Mouse (Mus musculus): ENCODE measurements at regions not wholly inside any gene's neighbourhood (a gene's known extent, or its start where the extent isn't known, plus 50 kb on each side); places are given as distances from the start of the nearest gene placed in this dataset.

GRCm38 (mm10) chr10:16803978-16804377 is 919.0 kb upstream of the Cited2 start:
- DNase-seq (ENCODE audit: low spot score) (no peak), ATAC-seq (ENCODE audit: low FRiP score, low read depth) (no peak)
- H3K9ac ChIP-seq (ENCODE audit: low read depth, low read length, severe bottlenecking), result no peak overlapping the region
- no peaks in the 10 kb centered on the region for H3K4me1 ChIP-seq (ENCODE audit: control insufficient read depth, insufficient read depth, low read length)
- no peaks in the 10 kb centered on the region for H3K27me3 ChIP-seq (ENCODE audit: control insufficient read depth, insufficient read depth, low read length)
- H3K9me3 ChIP-seq (ENCODE audit: control insufficient read depth, low read length), result no peaks in the 10 kb centered on the region
- H3K4me3 ChIP-seq (replicated peaks; ENCODE audit: low read length), result no peak overlapping the region
- H3K4me2 ChIP-seq (replicated peaks; ENCODE audit: low read depth, low read length, severe bottlenecking), result no peak overlapping the region
- 73% methylated on average over 2 of the region's 2 CpGs for WGBS
- H3K27ac ChIP-seq (replicated peaks; ENCODE audit: low read depth, low read length), result no peak overlapping the region
- no peak for TF ChIP-seq POLR2A (IDR thresholded peaks at IDR 0.05; ENCODE audit: borderline replicate concordance, extremely low read depth, insufficient read depth, insufficient read length)
- no peaks in the 10 kb centered on the region for H3K36me3 ChIP-seq (ENCODE audit: control insufficient read depth, insufficient read depth, low read length)

- Histone ChIP-seq H3K4me3 (replicated peaks; ENCODE audit: low read length) (no peak overlapping the region), H3K4me1 (ENCODE audit: control insufficient read depth, insufficient read depth, low read length) (no peaks in the 10 kb centered on the region), H3K36me3 (ENCODE audit: control insufficient read depth, insufficient read depth, low read length) (no peaks in the 10 kb centered on the region), H3K9me3 (ENCODE audit: control insufficient read depth, low read length) (no peaks in the 10 kb centered on the region), H3K4me2 (replicated peaks; ENCODE audit: low read depth, low read length, severe bottlenecking) (no peak overlapping the region), H3K9ac (ENCODE audit: low read depth, low read length, severe bottlenecking) (no peak overlapping the region), H3K27ac (replicated peaks; ENCODE audit: low read depth, low read length) (no peak overlapping the region), H3K27me3 (ENCODE audit: control insufficient read depth, insufficient read depth, low read length) (no peaks in the 10 kb centered on the region)
- no peak for TF ChIP-seq POLR2A (IDR thresholded peaks at IDR 0.05; ENCODE audit: borderline replicate concordance, extremely low read depth, insufficient read depth, insufficient read length)
- ATAC-seq (ENCODE audit: low FRiP score, low read depth) (no peak), DNase-seq (ENCODE audit: low spot score) (no peak)
- 26% methylated on average over 2 of the region's 2 CpGs for WGBS
Observed at GRCm38 (mm10) chr10:16810716-16811115, 912.3 kb upstream of the Cited2 start.

GRCm38 (mm10) chr10:16814013-16814412 is 909.0 kb upstream of the Cited2 start:
- Histone ChIP-seq H3K27ac (replicated peaks; ENCODE audit: low read depth, low read length) (no peak overlapping the region), H3K4me2 (replicated peaks; ENCODE audit: low read depth, low read length, severe bottlenecking) (no peak overlapping the region), H3K9me3 (ENCODE audit: control insufficient read depth, low read length) (no peaks in the 10 kb centered on the region), H3K27me3 (ENCODE audit: control insufficient read depth, insufficient read depth, low read length) (no peaks in the 10 kb centered on the region), H3K36me3 (ENCODE audit: control insufficient read depth, insufficient read depth, low read length) (no peaks in the 10 kb centered on the region), H3K4me1 (ENCODE audit: control insufficient read depth, insufficient read depth, low read length) (no peaks in the 10 kb centered on the region), H3K9ac (ENCODE audit: low read depth, low read length, severe bottlenecking) (no peak overlapping the region), H3K4me3 (replicated peaks; ENCODE audit: low read length) (no peak overlapping the region)
- no peak for TF ChIP-seq POLR2A (IDR thresholded peaks at IDR 0.05; ENCODE audit: borderline replicate concordance, extremely low read depth, insufficient read depth, insufficient read length)
- 51% methylated on average over 2 of the region's 2 CpGs for WGBS
- peak; percentile 55; the same call in 1 of the 2 replicates for ATAC-seq (ENCODE audit: low FRiP score, low read depth)
- DNase-seq (ENCODE audit: low spot score), result peak; percentile 85

DNA sequence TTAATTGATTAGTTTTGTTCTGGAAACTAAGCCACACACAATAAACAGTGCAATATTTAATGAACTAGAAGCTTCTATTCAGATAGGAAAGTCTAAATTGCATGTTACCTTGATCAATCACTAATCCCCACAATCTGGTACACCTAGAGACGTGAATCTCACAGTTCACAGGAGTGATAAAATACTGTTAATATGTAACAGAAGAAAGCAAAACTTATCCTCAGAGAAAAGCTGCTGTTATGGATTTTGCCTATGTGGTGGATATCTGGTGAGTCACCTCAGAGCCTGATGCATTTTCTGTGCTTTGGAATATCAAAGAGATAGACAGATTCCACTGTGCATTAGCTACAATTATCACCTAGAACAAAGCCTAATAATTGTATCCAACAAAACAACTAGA is 861.5 kb upstream of the Cited2 start:
- DNase-seq (ENCODE audit: low spot score), result no peak

DNA sequence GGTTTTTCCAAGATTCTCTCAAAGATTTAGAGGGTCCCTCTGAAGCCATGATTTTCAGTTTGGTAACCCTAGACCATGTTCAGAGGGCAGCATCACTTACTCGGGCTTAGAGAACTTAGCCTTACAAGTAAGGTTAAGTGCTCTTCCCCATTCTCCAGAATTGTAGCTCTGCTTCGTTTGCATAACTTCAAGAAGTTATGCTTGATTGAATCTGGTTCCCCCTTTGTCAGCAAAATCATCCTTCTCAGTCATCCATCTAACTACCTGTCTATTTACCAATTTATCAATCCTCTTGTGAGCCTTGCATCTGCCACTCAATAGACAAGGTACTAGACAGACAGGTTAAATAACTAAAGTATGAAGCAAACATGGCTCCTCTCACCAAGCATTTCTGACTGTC is 856.1 kb upstream of the Cited2 start:
- no peak for DNase-seq (ENCODE audit: low spot score)
- Histone ChIP-seq H3K9me3 (ENCODE audit: control insufficient read depth, low read length) (no peaks in the 10 kb centered on the region), H3K27ac (replicated peaks; ENCODE audit: low read depth, low read length) (no peak overlapping the region), H3K9ac (ENCODE audit: low read depth, low read length, severe bottlenecking) (no peak overlapping the region), H3K36me3 (ENCODE audit: control insufficient read depth, insufficient read depth, low read length) (no peaks in the 10 kb centered on the region), H3K4me2 (replicated peaks; ENCODE audit: low read depth, low read length, severe bottlenecking) (no peak overlapping the region), H3K4me1 (ENCODE audit: control insufficient read depth, insufficient read depth, low read length) (no peaks in the 10 kb centered on the region), H3K4me3 (replicated peaks; ENCODE audit: low read length) (no peak overlapping the region), H3K27me3 (ENCODE audit: control insufficient read depth, insufficient read depth, low read length) (no peaks in the 10 kb centered on the region)
- WGBS, result 78% methylated on average over 2 of the region's 2 CpGs
- no peak for ATAC-seq (ENCODE audit: low FRiP score, low read depth)
- no peak for TF ChIP-seq POLR2A (IDR thresholded peaks at IDR 0.05; ENCODE audit: borderline replicate concordance, extremely low read depth, insufficient read depth, insufficient read length)

More for the DNA sequence above, 861.5 kb upstream of the Cited2 start:
- Histone ChIP-seq H3K4me3 (replicated peaks; ENCODE audit: low read length) (no peak overlapping the region), H3K27me3 (ENCODE audit: control insufficient read depth, insufficient read depth, low read length) (no peaks in the 10 kb centered on the region), H3K9ac (ENCODE audit: low read depth, low read length, severe bottlenecking) (no peak overlapping the region), H3K4me1 (ENCODE audit: control insufficient read depth, insufficient read depth, low read length) (no peaks in the 10 kb centered on the region), H3K36me3 (ENCODE audit: control insufficient read depth, insufficient read depth, low read length) (no peaks in the 10 kb centered on the region), H3K9me3 (ENCODE audit: control insufficient read depth, low read length) (no peaks in the 10 kb centered on the region), H3K4me2 (replicated peaks; ENCODE audit: low read depth, low read length, severe bottlenecking) (no peak overlapping the region), H3K27ac (replicated peaks; ENCODE audit: low read depth, low read length) (no peak overlapping the region)
- no peak for TF ChIP-seq POLR2A (IDR thresholded peaks at IDR 0.05; ENCODE audit: borderline replicate concordance, extremely low read depth, insufficient read depth, insufficient read length)
- ATAC-seq (ENCODE audit: low FRiP score, low read depth), result no peak
- WGBS, result 69% methylated on average over 1 of the region's 1 CpGs

DNA sequence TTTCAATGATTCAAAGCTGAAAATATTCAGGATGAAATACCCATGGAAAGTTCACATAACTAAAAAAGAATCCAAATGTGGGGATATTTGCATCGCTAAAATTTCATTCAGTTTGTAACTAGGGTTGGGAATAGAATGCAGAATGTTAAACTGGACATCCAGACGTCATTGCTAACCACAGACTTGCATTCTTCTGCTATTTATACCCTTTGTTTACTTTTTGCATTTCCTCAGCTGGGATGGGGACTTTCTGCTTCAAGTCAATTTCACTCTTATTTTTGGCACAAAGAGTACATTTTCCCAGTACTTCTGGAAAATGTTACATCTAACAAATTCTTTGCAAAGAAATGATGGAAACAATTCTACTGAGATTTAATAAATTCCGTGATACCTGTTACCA is 848.9 kb upstream of the Cited2 start:
- Histone ChIP-seq H3K4me2 (replicated peaks; ENCODE audit: low read depth, low read length, severe bottlenecking) (no peak overlapping the region), H3K4me1 (ENCODE audit: control insufficient read depth, insufficient read depth, low read length) (no peaks in the 10 kb centered on the region), H3K4me3 (replicated peaks; ENCODE audit: low read length) (no peak overlapping the region), H3K9me3 (ENCODE audit: control insufficient read depth, low read length) (no peaks in the 10 kb centered on the region), H3K27ac (replicated peaks; ENCODE audit: low read depth, low read length) (no peak overlapping the region), H3K27me3 (ENCODE audit: control insufficient read depth, insufficient read depth, low read length) (no peaks in the 10 kb centered on the region), H3K36me3 (ENCODE audit: control insufficient read depth, insufficient read depth, low read length) (no peaks in the 10 kb centered on the region), H3K9ac (ENCODE audit: low read depth, low read length, severe bottlenecking) (no peak overlapping the region)
- ATAC-seq (ENCODE audit: low FRiP score, low read depth) (no peak), DNase-seq (ENCODE audit: low spot score) (peak; percentile 4)
- 68% methylated on average over 3 of the region's 3 CpGs for WGBS
- TF ChIP-seq POLR2A (IDR thresholded peaks at IDR 0.05; ENCODE audit: borderline replicate concordance, extremely low read depth, insufficient read depth, insufficient read length), result no peak

All from limb, embryonic 14.5 days (tissue).